Mouse (Mus musculus): ENCODE results near the gene N6amt1. TPM values are rescaled to one million over a fixed set of nuclear protein-coding genes. Genes with fewer than 3 reads are reported as not detected.

N6amt1 gene
- polyA plus RNA-seq, 1 experiment from 2014 or later, result 24.3 TPM

- no peak overlapping the region for H3K27ac ChIP-seq
- no peak overlapping the region for H3K9ac ChIP-seq
- WGBS, result 69% methylated on average over 6 of the region's 6 CpGs
- H3K9me3 ChIP-seq (replicated peaks), result no peaks in the 10 kb centered on the region
- no peaks in the 10 kb centered on the region for H3K4me1 ChIP-seq (replicated peaks)
- H3K36me3 ChIP-seq, result no peaks in the 10 kb centered on the region
- no peak for ATAC-seq (replicated peaks; ENCODE audit: insufficient number of reproducible peaks, insufficient read depth, low FRiP score, low read depth)
- H3K27me3 ChIP-seq, result no peaks in the 10 kb centered on the region
- H3K4me3 ChIP-seq, result no peak overlapping the region
- H3K4me2 ChIP-seq, result no peak overlapping the region
These were observed 12.9 kb upstream of the N6amt1 start for GRCm38 (mm10) chr16:87341043-87341572.

- no peaks in the 10 kb centered on the region for H3K36me3 ChIP-seq
- H3K4me1 ChIP-seq (replicated peaks), result peaks cover 12% of the 10 kb centered on the region; the same call in 1 of the 2 replicates
- H3K9me3 ChIP-seq (replicated peaks), result no peaks in the 10 kb centered on the region
- H3K4me2 ChIP-seq, result no peak overlapping the region
- no peaks in the 10 kb centered on the region for H3K27me3 ChIP-seq
- H3K9ac ChIP-seq, result no peak overlapping the region
- 47% methylated on average over 2 of the region's 2 CpGs for WGBS
- H3K27ac ChIP-seq, result peak overlapping the region; percentile 67
- H3K4me3 ChIP-seq, result no peak overlapping the region
- peak; percentile 88 for ATAC-seq (replicated peaks; ENCODE audit: insufficient number of reproducible peaks, insufficient read depth, low FRiP score, low read depth)
These were observed 5.9 kb upstream of the N6amt1 start for GRCm38 (mm10) chr16:87348133-87348532.

GRCm38 (mm10) chr16:87351386-87352105 is 2.4 kb upstream of the N6amt1 start:
- no peak overlapping the region for H3K27ac ChIP-seq
- no peak for ATAC-seq (replicated peaks; ENCODE audit: insufficient number of reproducible peaks, insufficient read depth, low FRiP score, low read depth)
- no peak overlapping the region for H3K9ac ChIP-seq
- no peaks in the 10 kb centered on the region for H3K27me3 ChIP-seq
- no peaks in the 10 kb centered on the region for H3K36me3 ChIP-seq
- H3K9me3 ChIP-seq (replicated peaks), result no peaks in the 10 kb centered on the region
- peaks cover 27% of the 10 kb centered on the region for H3K4me1 ChIP-seq (replicated peaks)
- no peak overlapping the region for H3K4me2 ChIP-seq
- WGBS, result 79% methylated on average over 5 of the region's 5 CpGs
- no peak overlapping the region for H3K4me3 ChIP-seq

DNA sequence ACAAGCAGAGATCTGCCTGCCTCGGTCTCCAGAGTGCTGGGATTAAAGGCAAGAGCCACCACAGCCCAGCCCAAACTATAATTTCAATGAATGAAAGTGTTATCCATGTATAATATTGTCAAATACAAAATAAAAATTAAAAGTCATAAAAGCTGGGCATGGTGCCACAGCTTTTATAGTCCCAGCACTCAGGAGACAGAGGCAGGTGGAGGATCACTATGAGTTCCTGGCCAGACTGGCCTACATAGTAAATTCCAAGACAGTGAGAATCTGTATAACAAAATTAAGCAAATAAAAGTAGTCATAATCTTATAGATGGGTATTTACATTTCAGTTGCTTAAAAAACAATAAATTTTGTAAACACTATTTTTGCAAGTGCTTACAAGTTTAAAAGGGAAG is 380 bp upstream of the N6amt1 start:
- Histone ChIP-seq H3K9ac (no peak overlapping the region), H3K27me3 (no peaks in the 10 kb centered on the region), H3K4me2 (peak overlapping the region; percentile 59), H3K36me3 (peaks cover 8% of the 10 kb centered on the region), H3K4me1 (replicated peaks) (peaks cover 20% of the 10 kb centered on the region), H3K9me3 (replicated peaks) (no peaks in the 10 kb centered on the region), H3K27ac (peak overlapping the region; percentile 97), H3K4me3 (peak overlapping the region; percentile 89)
- WGBS, result 100% methylated on average over 1 of the region's 1 CpGs
- ATAC-seq (replicated peaks; ENCODE audit: insufficient number of reproducible peaks, insufficient read depth, low FRiP score, low read depth), result no peak

GRCm38 (mm10) chr16:87354748-87355147 is 763 bp downstream of the N6amt1 start:
- peak overlapping the region; percentile 59 for H3K4me2 ChIP-seq
- peak overlapping the region; percentile 89 for H3K4me3 ChIP-seq
- H3K36me3 ChIP-seq, result peaks cover 14% of the 10 kb centered on the region
- no peaks in the 10 kb centered on the region for H3K9me3 ChIP-seq (replicated peaks)
- H3K27ac ChIP-seq, result peak overlapping the region; percentile 97
- no peaks in the 10 kb centered on the region for H3K27me3 ChIP-seq
- no peak for ATAC-seq (replicated peaks; ENCODE audit: insufficient number of reproducible peaks, insufficient read depth, low FRiP score, low read depth)
- H3K9ac ChIP-seq, result no peak overlapping the region
- peaks cover 15% of the 10 kb centered on the region; the same call in 1 of the 2 replicates for H3K4me1 ChIP-seq (replicated peaks)
- WGBS, result 80% methylated on average over 7 of the region's 7 CpGs

DNA sequence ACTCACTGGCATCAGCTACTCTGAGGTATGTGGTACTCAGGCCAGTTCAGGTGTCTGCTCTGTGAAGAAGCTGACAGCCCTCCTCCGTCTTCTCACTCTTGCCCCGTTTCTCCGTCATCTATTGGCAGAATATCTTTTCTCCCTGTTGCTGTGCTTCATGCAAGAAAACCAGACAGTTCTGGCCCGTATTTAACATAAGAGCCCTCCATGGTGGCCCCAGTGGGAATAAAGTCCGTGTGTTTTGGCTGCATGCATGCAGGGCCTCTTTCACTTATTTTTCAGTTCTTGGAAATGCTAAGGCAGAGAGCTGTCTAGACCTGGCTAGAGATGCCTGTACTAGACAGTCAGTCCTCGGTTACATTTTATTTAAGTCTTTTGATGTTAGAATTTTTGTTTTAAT is 6.1 kb downstream of the N6amt1 start:
- H3K4me1 ChIP-seq (replicated peaks), result peaks cover 21% of the 10 kb centered on the region
- no peak overlapping the region for H3K4me3 ChIP-seq
- H3K9me3 ChIP-seq (replicated peaks), result no peaks in the 10 kb centered on the region
- 81% methylated on average over 6 of the region's 6 CpGs for WGBS
- H3K36me3 ChIP-seq, result peaks cover 36% of the 10 kb centered on the region
- ATAC-seq (replicated peaks; ENCODE audit: insufficient number of reproducible peaks, insufficient read depth, low FRiP score, low read depth), result no peak
- H3K9ac ChIP-seq, result no peak overlapping the region
- H3K27me3 ChIP-seq, result no peaks in the 10 kb centered on the region
- no peak overlapping the region for H3K4me2 ChIP-seq
- no peak overlapping the region for H3K27ac ChIP-seq

- Histone ChIP-seq H3K36me3 (peaks cover 38% of the 10 kb centered on the region), H3K9me3 (replicated peaks) (no peaks in the 10 kb centered on the region), H3K27ac (peak overlapping the region; percentile 0; the same call in 1 of the 2 replicates), H3K27me3 (no peaks in the 10 kb centered on the region), H3K4me2 (no peak overlapping the region), H3K4me1 (replicated peaks) (peaks cover 14% of the 10 kb centered on the region), H3K9ac (no peak overlapping the region), H3K4me3 (no peak overlapping the region)
- 37% methylated on average over 4 of the region's 4 CpGs for WGBS
- ATAC-seq (replicated peaks; ENCODE audit: insufficient number of reproducible peaks, insufficient read depth, low FRiP score, low read depth), result 0 out of 2 replicates have a peak, but pooled peaks have one; percentile 61
These were observed 10.2 kb downstream of the N6amt1 start for GRCm38 (mm10) chr16:87364231-87364630.

- no peak overlapping the region for H3K4me3 ChIP-seq
- ATAC-seq (replicated peaks; ENCODE audit: insufficient number of reproducible peaks, insufficient read depth, low FRiP score, low read depth), result no peak
- peaks cover 31% of the 10 kb centered on the region for H3K36me3 ChIP-seq
- no peak overlapping the region for H3K4me2 ChIP-seq
- H3K9ac ChIP-seq, result no peak overlapping the region
- H3K4me1 ChIP-seq (replicated peaks), result peaks cover 14% of the 10 kb centered on the region
- 82% methylated on average over 10 of the region's 10 CpGs for WGBS
- no peaks in the 10 kb centered on the region for H3K27me3 ChIP-seq
- H3K9me3 ChIP-seq (replicated peaks), result no peaks in the 10 kb centered on the region
- no peak overlapping the region for H3K27ac ChIP-seq
These were observed 12.1 kb downstream of the N6amt1 start for GRCm38 (mm10) chr16:87366035-87366434.

DNA sequence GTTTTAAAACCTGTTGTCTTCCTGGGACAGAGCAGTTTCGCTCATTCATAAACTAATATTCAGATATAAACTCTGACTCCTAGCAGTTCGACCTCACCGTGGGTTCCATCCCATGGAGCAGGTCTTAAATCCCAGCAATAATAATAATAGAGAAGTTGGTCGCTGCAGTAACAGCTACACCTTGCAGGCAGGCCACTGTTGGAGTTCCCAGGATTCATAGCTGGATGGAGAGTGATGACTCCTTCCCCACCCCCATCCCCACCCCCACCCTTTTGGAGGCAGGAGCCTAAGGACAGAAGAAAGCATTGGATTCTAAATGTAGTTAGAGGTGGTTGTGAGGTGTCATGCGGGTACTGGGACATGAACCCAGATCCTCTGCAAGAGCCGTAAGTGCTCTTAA is 12.5 kb downstream of the N6amt1 start:
- WGBS, result 95% methylated on average over 6 of the region's 6 CpGs
- Histone ChIP-seq H3K4me3 (no peak overlapping the region), H3K4me1 (replicated peaks) (peaks cover 14% of the 10 kb centered on the region), H3K27me3 (no peaks in the 10 kb centered on the region), H3K9ac (no peak overlapping the region), H3K36me3 (peaks cover 31% of the 10 kb centered on the region), H3K4me2 (no peak overlapping the region), H3K9me3 (replicated peaks) (no peaks in the 10 kb centered on the region), H3K27ac (no peak overlapping the region)
- ATAC-seq (replicated peaks; ENCODE audit: insufficient number of reproducible peaks, insufficient read depth, low FRiP score, low read depth), result no peak

DNA sequence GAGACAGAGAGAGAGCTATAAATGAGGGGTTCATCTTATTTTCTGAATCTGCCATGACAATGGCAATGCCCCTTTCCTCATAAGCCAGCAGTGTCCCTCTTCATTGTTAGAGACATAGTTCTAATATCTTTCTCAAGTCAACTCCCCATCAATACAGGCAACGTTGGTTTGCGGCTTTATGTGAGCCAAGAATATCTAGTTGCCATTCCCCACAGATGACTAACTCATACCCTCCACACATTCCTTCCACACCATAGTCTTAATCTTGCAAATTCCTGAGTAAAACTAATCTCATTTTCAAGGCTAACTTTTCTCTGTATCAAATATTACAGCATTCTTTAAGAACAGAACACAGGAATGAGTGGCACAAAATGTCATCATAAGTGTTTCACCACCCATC is 29.0 kb downstream of the N6amt1 start:
- WGBS, result 41% methylated on average over 2 of the region's 2 CpGs
- Histone ChIP-seq H3K27me3 (no peaks in the 10 kb centered on the region), H3K4me1 (replicated peaks) (no peaks in the 10 kb centered on the region), H3K27ac (no peak overlapping the region), H3K4me2 (no peak overlapping the region), H3K36me3 (peaks cover 48% of the 10 kb centered on the region), H3K4me3 (no peak overlapping the region), H3K9me3 (replicated peaks) (no peaks in the 10 kb centered on the region), H3K9ac (no peak overlapping the region)
- no peak for ATAC-seq (replicated peaks; ENCODE audit: insufficient number of reproducible peaks, insufficient read depth, low FRiP score, low read depth)

- no peak for ATAC-seq (replicated peaks; ENCODE audit: insufficient number of reproducible peaks, insufficient read depth, low FRiP score, low read depth)
- 87% methylated on average over 2 of the region's 2 CpGs for WGBS
These were observed 30.4 kb downstream of the N6amt1 start for GRCm38 (mm10) chr16:87384366-87384765.

More at GRCm38 (mm10) chr16:87384366-87384765, 30.4 kb downstream of the N6amt1 start:
- Histone ChIP-seq H3K4me1 (replicated peaks) (no peaks in the 10 kb centered on the region), H3K4me2 (no peak overlapping the region), H3K27me3 (no peaks in the 10 kb centered on the region), H3K27ac (no peak overlapping the region), H3K4me3 (no peak overlapping the region), H3K36me3 (peaks cover 46% of the 10 kb centered on the region), H3K9me3 (replicated peaks) (no peaks in the 10 kb centered on the region), H3K9ac (no peak overlapping the region)

Data from heart, embryonic 15.5 days (tissue).